Mouse (Mus musculus) brain, embryonic 14.5 days (tissue): ENCODE measurements around the gene Dmgdh.

Experiments
- CTCF ChIP-seq: fragments of 200-500 bp; IDR thresholded peaks from 2 replicates; pipeline ENCODE4 v1.5.1; 2012; ENCODE audit warnings: inconsistent platforms, mild to moderate bottlenecking, moderate library complexity, borderline replicate concordance; ENCODE audit not compliant: insufficient read depth, insufficient read length; ENCODE audit errors: extremely low read depth
- POLR2A ChIP-seq: fragments of 200-500 bp; IDR thresholded peaks from 2 replicates; pipeline ENCODE4 v1.6.1; 2012; ENCODE audit warnings: mild to moderate bottlenecking, inconsistent platforms, borderline replicate concordance; ENCODE audit not compliant: poor library complexity, insufficient read depth, insufficient read length, severe bottlenecking; ENCODE audit errors: extremely low read depth

- TF ChIP-seq CTCF (no peak), POLR2A (no peak)
Measured at GRCm38 (mm10) chr13:93761831-93762230, 87.6 kb downstream of the Dmgdh start.
